Mouse (Mus musculus) effector memory CD4-positive, alpha-beta T cell, adult 5 months (primary cell): Measurements from ENCODE around the gene 9130409I23Rik. TPM values are rescaled to one million over a fixed set of nuclear protein-coding genes. Genes with fewer than 3 reads are reported as not detected.

Experiments
- polyA plus RNA-seq: library from polyadenylated mRNA; unstranded; fragments of 100-300 nt; shearing (Covaris generic); gene quantifications from one replicate; pipeline ENCODE4 v1.2.1, GENCODE M21; 2017

9130409I23Rik gene
- polyA plus RNA-seq: not detected

DNA sequence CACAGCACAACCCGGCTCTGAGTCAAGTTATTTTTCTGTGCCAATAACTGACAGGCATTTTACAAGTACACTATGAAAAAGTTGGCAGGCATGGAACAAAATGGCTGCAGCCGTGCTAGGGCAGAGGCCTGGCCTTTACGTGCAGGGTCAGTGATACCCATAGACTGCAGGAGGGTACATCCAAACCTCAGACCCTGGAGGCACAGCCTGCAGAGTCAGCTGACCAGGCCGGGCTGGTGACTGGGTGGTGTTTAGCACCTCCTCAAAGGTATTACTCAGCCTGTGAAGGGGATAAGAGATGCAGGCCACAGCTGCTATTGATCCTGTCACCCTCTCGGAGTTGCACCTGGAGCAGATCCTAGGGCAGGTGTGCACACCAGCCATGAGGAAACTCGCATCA, at the start of gene 9130409I23Rik:
TSS of gene 9130409I23Rik (plus strand) at position 301 of the 400 bp plus-strand sequence.

GRCm38 (mm10) chr1:181020756-181021487, 30.1 kb upstream of the 9130409I23Rik start, which contains the start of gene Ephx1:
Gene Ephx1, minus strand, starts transcription at chr1:181020904.

Other genes with a start within 250 kb of the 9130409I23Rik start
- gene H3f3a, start 237.3 kb upstream of the 9130409I23Rik start, polyA plus RNA-seq: 1,073 TPM
- 82.3 TPM for gene Sde2, start 200.1 kb upstream of the 9130409I23Rik start, polyA plus RNA-seq
- not detected for gene Lefty2, start 158.1 kb upstream of the 9130409I23Rik start, polyA plus RNA-seq
- 51.5 TPM for gene Pycr2, start 146.9 kb upstream of the 9130409I23Rik start, polyA plus RNA-seq
- gene Lefty1, start 116.2 kb upstream of the 9130409I23Rik start, polyA plus RNA-seq: 0.31 TPM
- gene Tmem63a, start 108.9 kb upstream of the 9130409I23Rik start, polyA plus RNA-seq: 35.5 TPM
- gene Ephx1, start 30.3 kb upstream of the 9130409I23Rik start, polyA plus RNA-seq: 56.8 TPM
- gene Nvl, start 93.0 kb downstream of the 9130409I23Rik start, polyA plus RNA-seq: 26.2 TPM
- 40.3 TPM for gene Cnih4, start 93.5 kb downstream of the 9130409I23Rik start, polyA plus RNA-seq
- 85.0 TPM for gene Wdr26, start 160.8 kb downstream of the 9130409I23Rik start, polyA plus RNA-seq